Mouse (Mus musculus): ENCODE data around the gene Fam217a.
"Not testable (repeated sequence)": the region's sequence is repeated elsewhere in the genome, so short reads cannot be mapped to it uniquely, and the experiment has no call there.

Gene Fam217a

DNA sequence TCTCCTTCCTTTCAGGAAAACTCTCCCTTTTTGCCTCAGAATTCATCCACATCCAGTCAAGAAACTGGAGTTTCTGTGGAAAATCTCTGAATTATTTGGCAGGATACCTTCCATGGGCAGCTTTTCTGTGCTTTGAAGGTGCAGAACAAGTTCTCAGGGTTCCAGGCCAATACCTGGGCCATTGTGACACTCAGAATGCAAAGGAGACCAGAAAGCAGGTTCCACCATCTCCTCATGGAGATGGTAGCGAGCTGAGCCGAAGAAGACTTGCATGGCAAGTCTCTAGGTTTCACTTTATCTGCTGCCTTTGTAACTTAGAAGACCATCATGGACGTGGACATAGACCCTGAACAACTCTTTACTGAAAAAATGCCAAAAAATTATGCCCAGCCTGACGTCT, at the start of gene Fam217a, which contains the start of gene 4933417A18Rik:
Gene Fam217a (minus strand): TSS at position 101 of the 400 bp plus-strand sequence.
Gene 4933417A18Rik (plus strand): TSS at position 200 of the 400 bp plus-strand sequence.
- DNase-seq (ENCODE audit: low read depth, low spot score) = no peak

DNA sequence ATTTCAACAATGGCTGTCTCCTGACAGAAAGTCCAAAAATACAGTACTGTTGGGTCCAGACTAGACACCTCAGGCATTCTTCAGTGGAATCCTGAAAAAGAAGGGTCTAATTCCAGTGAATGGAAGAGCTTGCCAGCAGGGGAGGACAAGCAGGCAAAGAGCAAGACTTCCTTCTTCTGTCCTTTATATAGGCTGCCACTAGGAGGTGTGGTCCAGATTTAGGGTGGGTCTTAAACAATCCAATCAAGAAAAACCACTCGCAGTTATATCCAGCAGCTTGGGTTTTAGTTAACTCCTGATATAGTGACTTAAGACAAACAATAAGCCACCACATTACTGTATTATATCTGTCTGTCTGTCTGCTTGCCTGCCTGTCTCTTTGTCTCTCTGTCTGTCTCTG, 49.7 kb upstream of the Fam217a start:
- DNase-seq (ENCODE audit: low read depth, low spot score) = peak; percentile 35

DNA sequence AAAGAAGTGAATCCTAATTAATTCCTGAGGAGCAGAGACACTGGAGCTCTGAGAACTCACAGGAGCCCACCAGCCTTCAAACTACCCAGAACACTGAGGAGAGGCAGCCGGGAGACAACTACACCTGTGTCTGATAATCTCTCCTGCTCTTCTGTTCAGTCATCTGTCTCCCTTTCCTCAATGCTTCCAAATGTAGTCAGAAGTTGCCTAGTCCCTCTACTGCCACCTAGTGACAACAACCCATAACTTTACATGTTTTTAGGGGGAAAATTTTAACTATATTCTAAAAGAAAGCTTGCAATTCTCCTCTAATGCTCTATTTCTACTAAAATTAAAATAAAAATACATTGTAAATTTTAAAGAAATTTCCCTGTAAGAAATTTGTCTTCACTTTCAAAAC, 49.0 kb upstream of the Fam217a start:
- DNase-seq (ENCODE audit: low read depth, low spot score) = peak; percentile 51

DNA sequence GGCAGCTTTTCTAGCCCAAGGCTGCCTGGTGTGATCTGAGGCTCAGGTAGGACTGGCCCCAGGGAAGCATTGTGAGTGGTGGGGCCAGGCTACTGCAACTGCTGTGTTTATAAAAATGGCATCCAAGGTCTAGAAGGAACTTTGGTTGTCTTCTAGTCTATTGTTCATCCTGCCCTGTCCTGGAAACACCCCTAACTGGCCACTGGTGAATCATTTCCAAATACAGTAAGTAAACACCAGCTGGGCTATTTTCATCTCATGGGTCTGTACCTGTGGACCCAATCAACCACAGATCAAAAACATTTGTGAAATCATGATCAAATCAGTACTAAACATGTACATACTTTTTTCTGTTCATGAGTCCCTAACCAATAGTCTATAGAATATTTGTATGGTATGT, 48.3 kb upstream of the Fam217a start:
- DNase-seq (ENCODE audit: low read depth, low spot score) = not testable (repeated sequence)

DNA sequence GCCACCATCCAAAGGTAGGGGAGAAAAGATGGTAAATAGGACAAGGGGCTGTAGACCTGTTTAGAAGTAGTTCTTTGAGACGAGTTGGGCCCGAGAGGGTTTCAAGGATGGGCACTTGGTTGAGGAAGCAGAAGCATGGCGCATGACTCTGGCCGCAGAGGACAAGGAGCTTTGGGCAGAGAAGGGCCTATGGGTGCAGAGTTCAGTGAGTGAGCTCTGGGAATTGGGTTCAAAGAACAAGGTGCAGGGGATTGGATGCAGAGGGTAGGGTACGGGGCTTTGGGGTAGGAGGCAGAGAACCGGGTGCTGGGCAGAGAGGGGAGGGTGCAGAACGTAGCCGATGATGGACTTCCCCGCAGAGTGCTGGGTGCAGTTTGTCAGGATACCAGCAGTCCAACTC, 41.5 kb upstream of the Fam217a start:
- not testable (repeated sequence) for DNase-seq (ENCODE audit: low read depth, low spot score)

DNA sequence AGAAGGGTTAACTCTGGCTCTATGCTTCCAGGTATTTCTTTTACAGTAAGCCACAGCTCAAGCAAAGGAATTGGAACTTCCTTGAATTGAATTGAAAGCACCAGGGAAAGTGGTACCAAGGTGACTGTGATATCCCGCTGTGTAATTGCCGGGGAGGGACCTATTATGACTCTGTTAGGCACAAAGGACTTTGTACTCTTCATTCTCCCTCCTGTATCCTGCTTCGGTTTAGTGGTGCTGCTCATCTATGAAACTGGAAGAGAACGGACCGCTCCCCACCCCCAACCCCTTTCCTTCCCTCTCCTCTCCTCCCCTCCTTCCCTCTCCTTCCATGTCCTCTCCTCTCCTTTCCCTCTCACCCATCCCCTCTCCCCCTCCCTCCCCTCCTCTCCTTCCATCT, 40.8 kb upstream of the Fam217a start:
- DNase-seq (ENCODE audit: low read depth, low spot score) = no peak

DNA sequence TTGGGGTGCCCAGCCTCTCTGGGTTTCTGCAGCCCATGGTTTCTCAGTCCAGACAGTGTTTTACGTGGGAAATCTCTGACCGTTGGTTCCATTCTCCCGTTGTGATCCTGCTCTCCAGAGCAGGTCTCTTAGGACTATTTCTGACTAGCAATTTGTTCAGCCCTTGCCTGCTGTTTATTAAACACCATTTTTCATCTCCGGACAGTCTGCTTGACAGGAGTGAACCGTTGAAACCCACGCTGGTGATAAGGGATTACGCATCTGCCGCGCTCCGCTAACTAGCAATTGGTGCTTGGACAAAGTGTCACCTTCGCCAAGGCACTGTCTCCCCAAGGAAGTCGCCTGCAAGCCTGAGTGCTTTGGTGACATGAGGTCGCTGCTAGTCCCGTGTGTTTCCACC, 40.3 kb upstream of the Fam217a start:
- DNase-seq (ENCODE audit: low read depth, low spot score) = no peak

DNA sequence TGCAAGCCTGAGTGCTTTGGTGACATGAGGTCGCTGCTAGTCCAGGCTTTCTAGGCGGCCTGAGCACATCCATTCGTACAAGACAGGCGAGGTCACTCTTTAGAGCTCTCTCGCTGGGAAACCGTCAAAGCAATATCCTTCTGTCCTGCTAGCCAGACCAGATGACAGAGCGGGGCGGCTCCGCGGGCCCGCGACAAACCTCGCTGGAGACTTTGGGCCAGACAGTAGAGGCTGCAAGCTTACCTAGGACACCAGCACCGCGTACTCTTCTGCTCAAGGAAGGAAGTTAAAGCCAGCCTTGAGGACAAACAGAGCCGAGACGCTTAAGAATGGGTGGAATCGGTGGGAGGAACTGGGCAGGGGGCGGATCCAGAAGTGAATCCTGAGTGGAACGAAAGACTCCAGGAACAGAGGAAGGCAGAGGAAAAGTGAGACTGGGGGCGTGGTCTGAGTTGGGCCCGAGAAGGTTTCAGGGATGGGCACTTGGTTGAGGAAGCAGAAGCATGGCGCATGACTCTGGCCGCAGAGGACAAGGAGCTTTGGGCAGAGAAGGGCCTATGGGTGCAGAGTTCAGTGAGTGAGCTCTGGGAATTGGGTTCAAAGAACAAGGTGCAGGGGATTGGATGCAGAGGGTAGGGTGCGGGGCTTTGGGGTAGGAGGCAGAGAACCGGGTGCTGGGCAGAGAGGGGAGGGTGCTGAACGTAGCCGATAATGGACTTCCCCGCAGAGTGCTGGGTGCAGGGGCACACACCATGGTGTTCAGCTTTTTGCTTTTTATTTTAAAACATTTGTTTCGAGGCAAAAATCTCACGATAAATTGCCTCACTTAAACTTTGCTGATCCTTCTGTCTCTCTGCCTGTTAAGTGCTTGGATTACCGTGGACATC, 39.6 kb upstream of the Fam217a start, which contains the start of gene Eci3:
Gene Eci3 (minus strand): TSS at position 300 of the 887 bp plus-strand sequence.
- DNase-seq (ENCODE audit: low read depth, low spot score) = no peak

DNA sequence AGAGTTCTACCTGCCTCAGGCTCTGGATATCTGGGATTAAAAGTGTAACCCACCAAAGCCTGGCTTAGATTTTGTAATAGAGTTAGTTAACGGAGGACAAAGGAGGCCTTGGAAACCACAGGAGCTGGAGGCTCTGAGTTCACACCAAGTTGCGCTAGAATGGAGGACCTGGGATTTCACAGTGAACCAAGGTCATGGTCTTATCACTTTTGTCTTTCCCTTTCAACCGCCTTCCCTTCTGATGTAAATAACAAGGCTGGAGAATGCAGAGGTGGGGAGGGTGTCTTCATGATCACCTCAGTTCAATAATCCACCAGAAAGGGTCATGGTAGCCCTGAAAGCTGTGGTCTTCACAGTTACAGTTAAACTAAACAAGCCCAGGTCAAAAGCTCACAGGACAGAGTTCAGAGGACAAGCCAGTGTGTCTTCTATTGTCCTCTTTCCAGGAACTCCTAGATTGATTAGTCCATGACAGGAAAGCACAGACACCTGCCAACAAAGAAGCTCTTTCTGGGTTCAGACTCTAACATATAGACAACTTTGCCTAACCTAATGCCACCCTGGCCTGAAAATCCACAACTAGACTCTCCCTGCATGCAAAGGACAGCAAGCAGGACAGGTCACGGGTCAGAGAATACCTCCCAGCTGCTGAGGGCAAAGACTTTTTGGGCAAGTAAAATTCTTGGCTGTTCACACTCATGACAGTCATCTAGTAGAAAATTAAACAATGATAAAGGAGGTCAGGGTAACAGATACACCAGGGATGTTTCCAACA, 37.1 kb upstream of the Fam217a start:
- no peak for DNase-seq (ENCODE audit: low read depth, low spot score)

DNA sequence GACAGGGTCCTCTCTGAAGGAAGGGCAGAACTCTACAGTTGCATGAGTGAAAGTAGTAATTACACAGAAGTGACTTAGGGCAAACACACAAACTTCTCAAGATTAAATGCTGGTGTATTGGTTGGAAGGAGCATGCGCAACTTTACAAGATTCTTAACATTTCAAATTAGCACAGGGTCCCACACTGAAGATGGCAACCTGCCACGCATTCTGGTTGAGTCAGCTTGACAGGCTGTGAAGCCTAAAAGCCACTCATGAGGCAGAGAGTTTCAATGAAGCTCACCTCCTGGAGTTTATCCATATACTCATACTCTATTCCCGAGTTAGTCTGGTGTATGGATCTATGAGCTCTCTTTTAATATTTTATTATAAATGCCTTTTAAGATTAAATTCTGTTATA, 34.0 kb upstream of the Fam217a start:
- DNase-seq (ENCODE audit: low read depth, low spot score) = not testable (repeated sequence)

DNA sequence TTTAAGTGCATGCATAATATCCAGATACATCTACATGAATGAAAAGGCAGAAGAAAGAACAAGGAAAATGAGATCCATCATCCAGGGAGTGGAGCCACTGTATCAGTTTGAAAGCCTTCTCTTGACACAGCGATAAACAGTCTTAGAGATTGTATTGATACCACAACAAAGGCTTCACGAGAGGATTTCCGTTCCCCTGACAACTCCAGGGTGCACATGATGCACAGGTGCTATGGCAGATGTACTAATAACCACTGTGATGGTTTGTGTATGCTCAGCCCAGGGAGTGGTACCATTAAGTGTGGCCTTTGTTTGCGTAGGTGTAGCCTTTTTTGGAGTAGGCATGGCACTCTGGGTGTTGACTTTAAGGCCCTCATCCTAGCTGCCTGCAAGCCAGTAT, 32.8 kb upstream of the Fam217a start:
- DNase-seq (ENCODE audit: low read depth, low spot score) = no peak

DNA sequence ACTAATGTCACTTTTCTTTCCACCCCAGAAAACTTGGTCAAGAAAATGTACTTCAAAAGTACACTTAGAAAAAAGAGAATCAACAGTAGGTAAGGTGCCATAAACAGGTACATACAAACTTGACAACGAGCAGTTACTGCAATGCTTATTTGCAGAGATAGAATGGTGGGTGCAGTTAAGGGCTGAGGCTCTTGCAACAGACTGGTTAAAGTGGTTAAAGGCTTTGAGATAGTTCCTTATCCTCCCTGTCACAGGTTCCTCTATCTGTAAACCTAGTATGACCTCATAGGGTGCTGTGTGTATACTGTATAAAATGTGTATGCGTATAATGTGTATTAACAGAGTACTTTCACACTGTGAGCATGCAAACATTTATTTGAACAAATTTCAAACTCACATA, 27.3 kb upstream of the Fam217a start:
- not testable (repeated sequence) for DNase-seq (ENCODE audit: low read depth, low spot score)

DNA sequence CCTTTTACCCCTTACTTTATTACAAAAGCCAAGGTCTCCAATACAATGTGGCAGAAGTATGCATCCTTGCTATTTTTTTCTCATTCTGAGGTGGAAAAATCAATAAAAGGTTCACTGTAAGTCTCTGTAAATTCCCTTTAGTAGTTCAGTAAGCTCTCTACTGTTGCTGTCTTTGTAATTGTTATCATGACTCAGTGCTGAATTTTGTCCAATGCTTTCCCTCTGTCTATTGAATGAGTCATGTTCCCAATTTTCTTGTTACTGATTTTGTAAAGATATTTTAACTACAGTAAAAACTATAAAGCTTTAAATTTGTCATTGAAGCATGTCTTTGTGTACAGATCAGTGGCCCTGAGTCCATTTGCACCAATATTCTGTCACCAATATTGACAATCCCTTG, 18.3 kb upstream of the Fam217a start:
- no peak for DNase-seq (ENCODE audit: low read depth, low spot score)

DNA sequence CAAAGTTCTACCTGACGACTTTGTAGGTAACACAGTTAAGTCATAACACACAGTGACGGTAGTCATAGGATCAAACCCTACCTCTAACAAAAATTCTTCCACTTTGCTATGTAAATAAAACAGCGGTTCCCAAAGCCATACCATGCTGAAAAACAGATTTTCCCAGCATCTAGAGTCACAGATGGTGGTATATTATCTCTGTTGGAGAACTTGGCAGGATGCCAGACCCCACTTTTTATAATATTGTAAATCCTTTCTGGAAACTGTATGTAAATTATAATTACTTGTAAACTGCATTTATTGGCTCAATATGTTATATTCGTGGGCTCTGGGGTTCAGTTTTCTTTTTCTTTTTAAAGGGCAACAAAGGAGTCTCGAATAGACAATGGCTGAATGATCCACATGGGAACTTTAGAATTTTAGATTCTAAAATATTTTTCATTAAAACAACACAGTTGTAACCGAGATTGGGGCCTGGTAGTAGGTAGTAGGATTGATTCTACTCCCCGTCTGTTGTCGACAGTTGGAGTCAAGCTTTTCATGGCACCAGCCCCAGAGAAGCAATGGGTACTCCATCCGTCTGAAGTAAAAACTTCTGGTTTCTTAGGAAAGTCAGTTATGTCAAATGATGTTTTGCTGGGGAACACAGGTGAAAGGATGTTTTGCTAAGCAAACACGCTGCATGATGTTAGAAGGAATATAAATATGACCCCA, 11.0 kb upstream of the Fam217a start:
- no peak for DNase-seq (ENCODE audit: low read depth, low spot score)

DNA sequence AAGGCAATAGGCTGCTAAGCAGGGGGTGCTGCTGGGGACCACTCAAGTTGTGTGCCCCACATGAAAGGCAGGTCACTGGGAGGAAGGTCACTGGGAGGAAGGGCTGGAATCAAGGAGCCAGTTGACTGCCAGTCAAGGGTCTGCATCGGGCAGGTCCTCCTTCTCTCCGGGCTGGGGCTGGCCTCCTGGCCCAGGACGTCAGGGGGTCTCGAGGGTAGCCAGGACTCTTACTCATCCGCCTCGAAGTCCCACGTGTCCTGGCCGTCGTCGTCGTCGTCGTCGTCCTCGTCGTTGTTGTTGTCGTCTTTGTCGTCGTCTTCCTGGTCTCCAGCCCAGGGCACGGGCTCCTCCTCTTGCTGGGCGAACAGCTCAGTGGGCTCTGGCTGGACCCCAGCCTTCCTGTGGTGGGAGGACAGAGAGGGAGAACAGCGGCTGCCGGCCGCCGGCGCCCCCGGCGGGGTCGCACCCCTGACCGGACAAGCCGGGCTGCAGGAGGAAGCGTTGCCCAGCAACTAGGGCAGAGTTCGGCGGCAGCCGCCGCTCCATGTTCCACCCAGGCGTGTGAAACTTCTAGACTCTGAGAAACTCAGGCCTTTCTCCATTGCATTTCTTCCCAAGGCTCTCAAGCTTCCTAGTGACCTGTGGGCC, 7.5 kb downstream of the Fam217a start:
- no peak for DNase-seq (ENCODE audit: low read depth, low spot score)

DNA sequence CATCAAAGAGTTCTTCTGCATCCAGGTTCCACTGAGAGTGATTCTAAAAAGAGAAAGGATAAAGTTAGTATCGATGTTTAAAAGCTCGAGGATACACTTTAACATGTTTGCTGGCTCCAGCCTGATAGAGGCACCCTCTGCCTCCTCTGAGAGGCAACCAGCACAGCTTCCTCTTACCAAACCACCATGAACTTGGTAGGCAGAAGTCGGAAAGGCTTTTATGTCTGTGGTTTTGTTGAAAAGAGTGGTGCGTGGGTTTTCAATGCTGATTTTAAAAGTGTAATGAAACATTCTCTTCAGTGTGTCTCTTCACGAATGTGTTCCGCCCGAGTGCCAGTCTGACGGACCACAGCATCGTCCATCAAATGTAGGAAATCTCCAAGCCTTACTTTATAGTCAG, 9.5 kb downstream of the Fam217a start:
- DNase-seq (ENCODE audit: low read depth, low spot score) = peak; percentile 11

DNA sequence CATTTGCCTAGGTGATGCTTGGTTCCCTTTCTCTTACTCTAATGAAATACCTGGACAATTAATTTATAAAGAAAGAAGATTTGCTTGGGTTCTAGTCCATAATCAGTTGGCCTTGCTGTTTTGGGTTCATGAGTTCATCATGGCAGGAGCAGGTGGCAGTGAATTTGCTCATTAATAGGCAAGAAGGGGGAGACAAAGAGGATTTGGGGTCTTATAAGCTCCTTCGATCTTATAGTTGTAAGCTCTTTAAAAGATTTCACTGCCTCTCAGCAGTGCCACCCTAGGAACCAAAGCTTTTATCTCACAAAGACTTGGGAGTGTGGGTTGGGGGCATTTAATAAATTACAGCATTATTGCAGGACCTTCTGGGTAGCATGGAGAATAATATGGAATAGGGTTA, 31.2 kb downstream of the Fam217a start:
- no peak for DNase-seq (ENCODE audit: low read depth, low spot score)

DNA sequence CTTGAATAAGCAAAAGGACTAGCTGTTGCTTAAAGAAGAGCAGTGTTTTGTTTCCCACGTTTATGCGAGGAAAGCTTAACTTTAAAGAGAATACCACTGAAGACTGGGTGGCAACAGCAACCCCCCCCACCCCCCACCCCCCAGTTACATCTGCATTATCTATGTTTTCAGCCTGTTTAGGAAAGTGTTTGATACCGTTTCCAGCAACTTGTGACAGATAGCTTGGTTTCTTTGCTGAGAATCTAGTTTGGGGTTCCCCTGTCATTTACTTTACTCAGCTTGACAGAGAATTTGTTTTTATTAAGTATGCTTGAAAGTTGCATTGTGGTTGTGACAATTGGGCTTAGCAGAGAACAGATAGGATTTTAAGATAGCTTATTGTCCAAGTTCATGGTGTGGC, 47.6 kb downstream of the Fam217a start:
- DNase-seq (ENCODE audit: low read depth, low spot score) = peak; percentile 19

DNA sequence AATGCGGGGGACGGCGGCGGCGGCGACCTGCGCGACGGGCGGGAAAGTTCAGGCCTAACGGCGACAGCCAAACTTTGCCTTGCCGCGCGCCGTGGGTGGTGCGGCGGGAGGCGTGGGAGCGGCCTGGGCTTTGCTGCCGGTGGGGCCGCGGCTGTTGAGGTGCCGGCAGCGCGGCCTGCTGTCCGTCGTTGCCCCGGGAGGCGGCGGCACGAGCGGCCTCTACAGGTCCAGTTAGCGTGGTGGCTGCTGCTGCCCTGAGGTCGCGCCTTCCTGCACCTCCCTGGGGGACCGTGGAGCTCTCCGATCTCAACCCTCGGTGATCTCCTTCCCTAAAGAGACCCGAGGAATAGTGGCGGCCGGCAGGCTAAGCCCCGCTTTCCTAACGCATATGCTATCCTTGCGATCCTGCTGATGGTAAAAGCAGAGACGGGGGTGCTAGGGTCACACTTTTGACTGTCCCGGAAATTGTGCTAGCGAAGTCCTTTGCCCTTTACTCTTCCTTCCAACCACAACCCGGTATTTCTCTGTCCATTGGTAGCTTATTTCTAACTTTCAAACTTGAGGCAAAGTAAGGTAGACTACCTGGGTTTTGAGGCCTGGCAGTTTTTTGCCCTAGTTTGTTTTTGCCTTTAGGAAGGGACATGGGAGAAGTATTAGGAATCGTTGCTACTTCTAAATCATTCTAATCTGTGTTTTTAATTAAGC, 48.2 kb downstream of the Fam217a start:
- DNase-seq (ENCODE audit: low read depth, low spot score) = peak; percentile 82

DNA sequence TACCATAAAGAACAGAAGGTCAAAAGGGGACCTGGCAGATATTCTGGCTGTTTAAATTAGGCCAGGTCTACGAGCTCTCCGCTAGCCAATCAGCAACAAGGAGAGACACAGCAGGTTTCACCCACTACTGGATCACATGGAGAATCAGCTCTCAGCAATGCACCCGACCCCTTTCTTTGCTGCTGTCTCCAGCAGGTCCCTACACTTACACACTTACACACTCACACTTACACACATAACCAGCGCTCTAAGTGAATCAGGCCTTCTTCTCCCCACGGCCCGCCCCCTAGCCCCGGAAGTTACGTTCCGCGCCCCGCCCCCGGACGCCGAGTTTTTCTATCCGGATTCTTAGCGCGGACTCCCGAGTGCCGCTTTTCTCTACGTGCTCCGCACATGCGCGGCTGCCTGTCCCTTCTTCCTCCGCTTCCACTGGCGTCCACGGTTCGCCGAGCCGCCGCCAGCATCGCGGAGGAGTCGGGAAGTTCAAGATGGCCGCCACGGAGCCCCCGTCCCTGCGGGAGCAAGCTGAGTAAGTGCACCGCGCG, 48.9 kb downstream of the Fam217a start, which contains the start of gene Prpf4b:
Gene Prpf4b (plus strand): TSS at position 137 of the 545 bp plus-strand sequence.
- DNase-seq (ENCODE audit: low read depth, low spot score) = peak; percentile 95
